In genomic region chr2:61603461-61603860, GRCm38 (mm10) we compare ENCODE assay signal across 17 mouse cellular contexts. TPM values are rescaled to one million over a fixed set of nuclear protein-coding genes. Genes with fewer than 3 reads are reported as not detected.
DNase-seq lines count a peak whose midpoint lies in the region.
"Had no signal": no experiment of that assay in that cellular context is flagged by ENCODE, and none has a peak within 500 bp of the region (broad histone marks: within the 10 kb centered on the region; RNA-seq: fewer than 3 reads in every experiment).

No protein-coding gene starts in this region.

- peak; percentile 58 for DNase-seq in adrenal gland, adult 2 months
- no peak for DNase-seq in adrenal gland, adult 18-20 months (ENCODE audit: low spot score in 2 of 2)
- peak; percentile 67 for DNase-seq in A20 (ENCODE audit: low read depth, low spot score)
- peak; percentile 37 for DNase-seq in adrenal gland, postnatal 14 days
- no peak for DNase-seq in kidney, adult 8-10 months
- DNase-seq in cerebellum, postnatal 14 days = no peak
- DNase-seq in heart, adult 18-20 months = no peak
- DNase-seq: cerebellum, adult 11 months; cerebellum, adult 2 months; cerebellum, adult 9-11 months; cerebellum, postnatal 36 days; embryo, embryonic 11 days; gastrocnemius, postnatal 25 days; heart, adult 2 months; heart, postnatal 14 days; heart, postnatal 4 days; kidney, adult 2 months had no signal

RNA-seq across cellular contexts. Expression of gene Tank, which starts 25.1 kb away (rescaled TPM):
- total RNA-seq in adrenal gland, adult 2 months (2021) = 10 to 100 TPM; 37.5 to 55.3 TPM
- 2.1 and 2.6 TPM in 2 replicates for polyA plus RNA-seq in adrenal gland, adult 2 months (2012; rRNA removed)
- 10 to 100 TPM; 33.6 to 45.2 TPM for total RNA-seq in adrenal gland, adult 18-20 months (2021)
- 40.4 and 47.9 TPM in 2 replicates for total RNA-seq in adrenal gland, postnatal 14 days (2021)
- total RNA-seq in heart, adult 18-20 months (2021) = 10 to 100 TPM; 18.6 to 19.4 TPM

Comparison
In these comparisons a context has a peak if more than half of its experiments do, and no peak if none do; other contexts are left out.
1. DNase-seq: peak in adrenal gland, adult 2 months (single experiment), A20 (single experiment) and adrenal gland, postnatal 14 days (single experiment); none in adrenal gland, adult 18-20 months (0 of 2), kidney, adult 8-10 months (0 of 2), cerebellum, postnatal 14 days (0 of 2) and heart, adult 18-20 months (0 of 2).